Mouse (Mus musculus) adrenal gland, adult 2 months (tissue): ENCODE data around the gene BC025920. TPM values are rescaled to one million over a fixed set of nuclear protein-coding genes. Genes with fewer than 3 reads are reported as not detected.
A peak's percentile ranks its signal among the peaks of the same experiment; 100 is the strongest.

Experiments
- DNase-seq: peaks from one replicate; pipeline ENCODE4 v3.0.0; 2021
- polyA plus RNA-seq: library from polyadenylated mRNA; depleted of rRNA; stranded (reverse); fragments of >200 nt; gene quantifications from 2 replicates; pipeline ENCODE4 v1.2.3, GENCODE M21; 2012; rRNA removed
- total RNA-seq, 2 experiments: library from RNA; stranded (reverse); gene quantifications; 2 replicates each; pipeline ENCODE4 v1.2.3; 2021

The BC025920 gene
- total and polyA plus RNA-seq, 3 experiments: 0.26 to 2.3 (median 1.1) TPM

DNA sequence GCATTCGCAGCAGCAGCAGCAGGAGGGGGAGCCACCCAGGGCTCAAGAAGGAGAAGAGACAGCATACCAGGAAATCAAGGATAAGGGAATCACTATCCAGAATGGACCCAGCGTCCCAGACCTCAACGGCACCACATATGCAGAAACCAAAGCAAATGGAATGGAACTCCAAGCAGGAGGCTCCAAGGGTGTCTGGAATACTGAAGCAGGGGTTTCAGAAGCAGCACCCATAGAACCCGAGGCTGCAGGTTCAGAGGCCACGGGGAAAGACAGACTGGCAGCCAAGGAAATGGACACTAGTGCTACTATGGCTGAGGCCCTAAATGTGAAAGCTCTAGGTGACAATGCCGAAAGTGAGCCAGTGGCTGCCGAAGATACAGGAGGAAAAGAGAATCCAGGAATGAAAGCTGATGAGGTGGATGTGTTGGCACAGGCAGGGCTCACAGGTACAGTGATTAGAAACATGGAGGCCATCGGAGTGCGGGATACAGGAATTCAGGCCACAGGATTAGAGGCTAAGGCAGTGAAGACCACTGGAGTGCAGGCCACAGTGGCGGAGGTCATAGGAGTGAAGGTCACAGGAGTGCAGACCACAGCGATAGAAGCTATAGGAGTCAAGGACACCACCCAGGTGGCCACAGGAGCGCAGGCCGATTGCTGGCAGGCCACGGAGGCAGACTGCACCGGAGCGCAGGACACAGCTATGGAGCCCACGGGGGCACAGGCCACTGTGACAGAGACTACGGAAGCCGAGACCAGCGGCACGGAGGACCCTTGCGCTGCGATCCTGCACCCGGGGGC, 36.8 kb downstream of the BC025920 start:
- DNase-seq: no peak

DNA sequence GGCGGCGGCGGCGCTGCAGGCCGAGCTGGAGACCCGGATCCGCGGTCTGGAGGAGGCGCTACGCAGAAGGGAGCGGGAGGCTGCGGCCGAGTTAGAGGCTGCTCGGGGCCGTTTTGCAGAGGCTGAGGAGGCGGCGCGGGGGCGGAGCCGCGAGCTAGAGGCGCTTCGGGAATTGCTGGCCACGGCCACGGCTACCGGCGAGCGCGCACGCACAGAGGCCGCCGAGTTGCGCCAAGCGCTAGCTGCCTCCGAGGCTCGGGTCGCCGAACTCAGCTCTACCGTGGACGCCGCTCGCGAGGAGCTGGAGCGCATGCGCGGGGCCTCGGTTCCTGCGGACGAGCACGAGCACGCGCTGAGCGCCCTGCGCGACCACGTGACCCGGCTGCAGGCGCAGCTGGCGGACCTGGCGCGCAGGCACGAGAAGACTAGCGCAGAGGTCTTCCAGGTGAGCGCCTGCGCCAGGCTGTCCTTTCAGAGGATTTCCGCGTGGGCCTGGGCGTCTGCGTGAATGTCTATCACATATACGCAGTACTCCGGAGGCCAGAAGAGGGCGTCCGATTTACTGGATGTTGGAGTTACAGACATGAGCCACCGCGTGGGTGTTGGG, 37.5 kb downstream of the BC025920 start:
- peak; percentile 98 for DNase-seq

DNA sequence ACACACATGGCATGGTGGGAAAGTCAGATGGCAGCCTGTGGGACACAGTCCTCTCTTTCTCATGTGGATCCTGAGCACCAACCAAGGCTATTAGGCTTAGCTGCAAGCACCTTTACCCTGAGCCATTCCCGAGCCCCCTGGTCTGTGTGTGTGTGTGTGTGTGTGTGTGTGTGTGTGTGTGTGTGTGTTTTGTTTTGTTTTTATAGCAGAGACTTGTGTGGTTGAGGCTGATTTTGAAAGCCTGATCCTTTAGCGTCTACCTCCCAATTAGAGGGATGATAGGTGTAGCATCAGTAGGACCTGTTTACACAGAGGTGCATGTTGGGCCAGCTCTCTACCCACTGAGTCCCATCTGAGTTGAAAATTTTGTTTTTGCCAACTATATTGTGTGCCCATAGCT, 38.1 kb downstream of the BC025920 start:
- DNase-seq: no peak

GRCm38 (mm10) chr10:81644716-81645115, 38.6 kb downstream of the BC025920 start:
- DNase-seq: no peak

DNA sequence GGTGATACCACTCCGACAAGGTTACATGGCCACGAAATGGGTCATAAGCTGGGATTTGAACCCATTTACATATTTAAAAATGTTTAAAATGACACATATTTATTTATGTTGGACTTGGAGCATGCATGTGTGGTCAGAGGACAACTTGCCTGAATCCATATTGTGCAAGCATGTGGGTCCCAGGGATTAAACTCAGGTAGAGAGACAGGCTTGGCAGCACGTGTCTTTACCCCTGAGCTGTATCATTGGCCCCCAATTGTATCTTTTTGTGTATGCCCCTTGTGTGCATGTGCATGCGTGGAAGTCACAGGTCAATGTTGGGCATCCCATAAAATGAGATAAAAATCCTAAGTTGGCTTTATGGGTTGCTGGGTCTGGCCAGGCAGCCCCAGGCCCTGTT, 39.3 kb downstream of the BC025920 start:
- DNase-seq: no peak

DNA sequence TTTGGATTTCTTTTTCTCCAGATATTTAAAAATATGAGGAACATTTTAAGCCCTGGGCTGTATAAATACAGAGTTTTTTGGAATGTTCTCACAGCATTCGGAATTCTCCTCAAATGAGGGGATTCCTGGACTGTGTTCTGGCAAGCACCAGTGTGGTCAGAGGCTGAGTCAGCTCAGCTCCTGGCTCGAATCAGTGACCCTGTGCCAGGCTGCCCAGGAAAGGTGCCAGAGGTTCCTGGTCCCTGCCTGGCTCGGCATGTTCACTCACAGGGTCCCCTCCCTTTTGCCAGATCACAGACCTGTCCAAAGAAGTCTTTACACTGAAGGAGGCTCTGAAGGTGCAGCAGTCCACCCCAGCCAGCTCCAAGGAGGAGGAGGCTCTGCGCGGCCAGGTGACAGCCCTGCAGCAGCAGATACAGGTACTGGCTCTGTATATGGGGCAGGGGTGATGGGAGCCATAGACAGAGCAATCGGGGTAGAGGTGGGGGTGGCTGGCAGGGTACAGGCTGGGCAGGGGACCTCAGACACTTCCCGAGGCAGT, 40.0 kb downstream of the BC025920 start:
- DNase-seq: peak; percentile 56

DNA sequence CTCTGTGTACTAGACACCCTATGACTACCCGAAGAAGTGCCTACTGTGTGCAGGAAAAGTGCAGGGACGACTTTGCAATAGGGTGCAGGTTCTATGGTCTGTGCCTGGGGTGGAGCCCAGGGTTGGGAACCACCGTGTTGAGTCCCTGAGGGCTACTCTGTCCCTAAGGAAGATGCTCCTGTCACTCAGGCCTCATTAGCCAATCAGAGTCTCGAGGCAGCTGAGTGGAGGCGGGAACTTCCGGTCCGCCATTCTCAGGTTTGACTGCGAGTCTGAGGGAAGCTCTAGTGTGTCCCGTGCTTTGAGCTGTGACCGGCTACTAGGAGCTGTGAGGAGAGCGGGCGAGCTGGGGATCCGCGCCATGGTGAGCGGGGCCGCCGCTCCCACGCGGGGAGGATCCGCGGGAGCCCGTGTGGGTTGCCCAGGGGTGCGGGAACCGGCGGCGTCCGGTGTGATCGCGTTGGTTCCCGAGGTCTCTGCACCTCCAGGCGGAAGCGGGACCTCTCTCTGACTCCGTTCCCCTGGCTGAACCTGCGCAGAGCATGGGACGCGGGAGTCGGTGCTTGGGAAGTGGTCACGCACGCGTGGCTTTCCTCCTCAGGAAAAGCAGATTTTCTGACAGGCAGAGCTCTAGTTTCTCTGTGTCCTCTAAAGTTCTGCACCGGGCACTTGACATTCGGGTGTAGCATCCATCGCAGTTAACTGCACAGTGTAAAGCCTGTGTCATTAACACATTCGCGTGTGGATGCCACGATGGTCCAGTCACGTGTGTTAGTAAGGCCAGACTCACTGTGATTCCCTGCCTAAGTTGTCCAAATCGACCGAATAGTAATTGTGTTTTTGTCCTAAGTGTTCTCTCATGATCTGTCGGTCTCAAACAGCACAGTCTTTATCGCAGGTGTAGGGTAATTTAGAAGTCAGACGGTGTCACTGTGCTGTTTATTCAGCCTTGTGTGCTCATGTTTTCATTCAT, 43.0 kb downstream of the BC025920 start, which contains the start of gene Gm10778:
TSS of gene Gm10778 (plus strand) at position 257 of the 973 bp plus-strand sequence.
- DNase-seq: peak; percentile 89

GRCm38 (mm10) chr10:81655178-81655577, 49.1 kb downstream of the BC025920 start:
- DNase-seq: no peak

GRCm38 (mm10) chr10:81656174-81656573, 50.1 kb downstream of the BC025920 start:
- no peak for DNase-seq

Other genes starting within 250 kb of the BC025920 start
- 10 to 100 TPM; 15.3 to 16.5 TPM for gene Mfsd12, start 248.8 kb upstream of the BC025920 start, total RNA-seq
- gene Mfsd12, start 248.8 kb upstream of the BC025920 start, polyA plus RNA-seq: 69.3 and 77.4 TPM in 2 replicates
- 1 to 10 TPM; 1.2 to 3.6 TPM for gene 4930404N11Rik, start 240.5 kb upstream of the BC025920 start, total RNA-seq
- gene 4930404N11Rik, start 240.5 kb upstream of the BC025920 start, polyA plus RNA-seq: 9.7 and 12.4 TPM in 2 replicates
- 10 to 100 TPM; 40.7 to 45.0 TPM for gene Fzr1, start 227.8 kb upstream of the BC025920 start, total RNA-seq
- gene Fzr1, start 227.8 kb upstream of the BC025920 start, polyA plus RNA-seq: 95.6 and 103 TPM in 2 replicates
- gene Dohh, start 221.8 kb upstream of the BC025920 start, total RNA-seq: 10 to 100 TPM; 39.6 to 54.3 TPM
- gene Dohh, start 221.8 kb upstream of the BC025920 start, polyA plus RNA-seq: 125 and 132 TPM in 2 replicates
- gene Gm48551, start 221.8 kb upstream of the BC025920 start, total RNA-seq: 1 to 10 TPM; 1.8 to 2.5 TPM
- gene Gm48551, start 221.8 kb upstream of the BC025920 start, polyA plus RNA-seq: 2.9 and 6.7 TPM in 2 replicates
- gene Gm48552, start 217.3 kb upstream of the BC025920 start, total RNA-seq: 1 to 10 TPM in 1 of 2 experiments, not detected in 1; 1.4 TPM
- 2.5 and 4.4 TPM in 2 replicates for gene Gm48552, start 217.3 kb upstream of the BC025920 start, polyA plus RNA-seq
- 1 to 10 TPM; 1.4 to 1.6 TPM for gene Smim24, start 213.2 kb upstream of the BC025920 start, total RNA-seq
- 4.5 and 5.4 TPM in 2 replicates for gene Smim24, start 213.2 kb upstream of the BC025920 start, polyA plus RNA-seq
- gene Nfic, start 150.6 kb upstream of the BC025920 start, total RNA-seq: 100 to 1,000 TPM in 1 of 2 experiments, 10 to 100 TPM in 1; 80.8 to 126 TPM
- gene Nfic, start 150.6 kb upstream of the BC025920 start, polyA plus RNA-seq: 142 and 171 TPM in 2 replicates
- gene Celf5, start 123.6 kb upstream of the BC025920 start, total RNA-seq: under 1 TPM; 0.55 to 0.78 TPM
- 1.4 and 2.2 TPM in 2 replicates for gene Celf5, start 123.6 kb upstream of the BC025920 start, polyA plus RNA-seq
- 100 to 1,000 TPM; 111 to 123 TPM for gene Ncln, start 109.9 kb upstream of the BC025920 start, total RNA-seq
- 562 and 856 TPM in 2 replicates for gene Ncln, start 109.9 kb upstream of the BC025920 start, polyA plus RNA-seq
- 1 to 10 TPM in 1 of 2 experiments, under 1 TPM in 1; 0.98 to 1.6 TPM for gene S1pr4, start 106.1 kb upstream of the BC025920 start, total RNA-seq
- gene S1pr4, start 106.1 kb upstream of the BC025920 start, polyA plus RNA-seq: 3.5 and 3.6 TPM in 2 replicates
- 1 to 10 TPM; 1.1 to 2.2 TPM for gene Gna15, start 82.0 kb upstream of the BC025920 start, total RNA-seq
- gene Gna15, start 82.0 kb upstream of the BC025920 start, polyA plus RNA-seq: 1.4 and 1.9 TPM in 2 replicates
- 10 to 100 TPM; 76.6 to 86.0 TPM for gene Gna11, start 61.1 kb upstream of the BC025920 start, total RNA-seq
- gene Gna11, start 61.1 kb upstream of the BC025920 start, polyA plus RNA-seq: 122 and 124 TPM in 2 replicates
- 1,000 to 10,000 TPM; 1,028 to 1,195 TPM for gene Aes, start 46.8 kb upstream of the BC025920 start, total RNA-seq
- gene Aes, start 46.8 kb upstream of the BC025920 start, polyA plus RNA-seq: 3,784 and 4,442 TPM in 2 replicates
- gene Tle2, start 31.7 kb upstream of the BC025920 start, total RNA-seq: 10 to 100 TPM; 50.4 to 51.0 TPM
- gene Tle2, start 31.7 kb upstream of the BC025920 start, polyA plus RNA-seq: 417 and 691 TPM in 2 replicates
- 10 to 100 TPM; 24.0 to 59.6 TPM for gene Tle6, start 5.2 kb upstream of the BC025920 start, total RNA-seq
- 49.5 and 90.8 TPM in 2 replicates for gene Tle6, start 5.2 kb upstream of the BC025920 start, polyA plus RNA-seq
- 10 to 100 TPM; 16.0 to 18.3 TPM for gene Sirt6, start 21.5 kb downstream of the BC025920 start, total RNA-seq
- 52.3 and 59.9 TPM in 2 replicates for gene Sirt6, start 21.5 kb downstream of the BC025920 start, polyA plus RNA-seq
- 10 to 100 TPM; 20.0 to 23.7 TPM for gene Ankrd24, start 22.3 kb downstream of the BC025920 start, total RNA-seq
- 91.0 and 112 TPM in 2 replicates for gene Ankrd24, start 22.3 kb downstream of the BC025920 start, polyA plus RNA-seq
- gene Gm10778, start 42.8 kb downstream of the BC025920 start, total RNA-seq: 1 to 10 TPM; 2.1 to 3.1 TPM
- gene Gm10778, start 42.8 kb downstream of the BC025920 start, polyA plus RNA-seq: 0.09 and 0.11 TPM in 2 replicates
- 1 to 10 TPM; 5.4 to 6.8 TPM for gene Zfp433, start 98.6 kb downstream of the BC025920 start, total RNA-seq
- gene Zfp433, start 98.6 kb downstream of the BC025920 start, polyA plus RNA-seq: not detected in 2 replicates
- 1 to 10 TPM; 1.3 to 2.9 TPM for gene Gm3055, start 164.9 kb downstream of the BC025920 start, total RNA-seq
- 0.02 and 0.04 TPM in 2 replicates for gene Gm3055, start 164.9 kb downstream of the BC025920 start, polyA plus RNA-seq
- 1 to 10 TPM in 1 of 2 experiments, under 1 TPM in 1; 0.72 to 2.7 TPM for gene Gm4767, start 205.9 kb downstream of the BC025920 start, total RNA-seq
- not detected in 2 replicates for gene Gm4767, start 205.9 kb downstream of the BC025920 start, polyA plus RNA-seq